Mouse (Mus musculus) embryo, embryonic 9.5 days (tissue): ENCODE results near the gene Flywch2.
A peak's percentile ranks its signal among the peaks of the same experiment; 100 is the strongest.

ENCODE experiments used
- DNase-seq: peaks from one replicate; pipeline ENCODE4 v3.0.0-alpha.2; 2017; ENCODE audit errors: extremely low spot score

Flywch2 gene

GRCm38 (mm10) chr17:23748631-23749391 is 37.1 kb downstream of the Flywch2 start:
- peak; percentile 69 for DNase-seq

GRCm38 (mm10) chr17:23748026-23748425 is 37.9 kb downstream of the Flywch2 start:
- no peak for DNase-seq

- no peak for DNase-seq
These were observed 38.4 kb downstream of the Flywch2 start for GRCm38 (mm10) chr17:23747471-23747870.

- DNase-seq: no peak
These were observed 39.1 kb downstream of the Flywch2 start for GRCm38 (mm10) chr17:23746767-23747166.

DNA sequence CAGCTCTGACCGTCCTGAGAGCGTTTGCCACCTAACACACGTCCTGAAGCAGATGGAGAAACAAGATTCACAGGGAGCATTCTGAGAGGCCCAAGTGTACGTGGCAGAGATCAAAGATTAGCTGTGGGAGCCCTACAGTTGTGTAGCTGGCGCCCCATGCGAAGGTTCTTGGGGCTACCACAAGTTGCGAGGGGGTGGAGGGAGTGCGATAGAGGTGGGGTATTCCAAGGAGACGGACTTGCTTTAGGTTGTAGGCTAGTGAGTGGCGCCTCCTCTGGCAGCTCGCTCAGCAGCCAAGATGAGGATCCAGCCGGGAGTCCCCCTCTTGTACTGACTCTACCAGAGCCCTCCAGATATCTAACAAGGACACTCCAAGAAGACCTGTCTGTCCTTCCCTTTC is 39.6 kb downstream of the Flywch2 start:
- peak; percentile 43 for DNase-seq

- peak; percentile 29 for DNase-seq
These were observed 40.3 kb downstream of the Flywch2 start, which contains the start of gene Kremen2 for GRCm38 (mm10) chr17:23745301-23746251. Kremen2 (minus strand) TSS chr17:23745833.

DNA sequence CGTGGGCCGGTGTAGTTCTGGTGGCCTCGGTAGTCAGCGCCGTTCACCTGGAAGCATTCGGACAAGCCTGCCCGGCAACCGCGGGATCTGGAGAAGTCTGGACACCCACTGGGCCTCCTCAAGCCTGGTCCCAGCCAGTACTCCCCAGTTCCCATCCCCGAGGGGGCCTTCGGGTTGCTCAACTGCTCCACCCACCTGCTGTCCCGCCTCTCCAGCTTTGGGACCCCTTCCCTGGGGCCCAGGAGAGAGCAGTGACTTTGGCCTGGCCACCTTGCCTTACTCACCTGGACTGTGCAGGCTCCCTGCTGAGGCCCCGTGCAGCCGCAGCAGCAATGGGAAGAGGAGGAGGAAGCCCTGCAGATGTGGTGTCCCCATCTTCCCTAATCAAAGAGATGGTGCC is 41.2 kb downstream of the Flywch2 start:
- peak; percentile 16 for DNase-seq

DNA sequence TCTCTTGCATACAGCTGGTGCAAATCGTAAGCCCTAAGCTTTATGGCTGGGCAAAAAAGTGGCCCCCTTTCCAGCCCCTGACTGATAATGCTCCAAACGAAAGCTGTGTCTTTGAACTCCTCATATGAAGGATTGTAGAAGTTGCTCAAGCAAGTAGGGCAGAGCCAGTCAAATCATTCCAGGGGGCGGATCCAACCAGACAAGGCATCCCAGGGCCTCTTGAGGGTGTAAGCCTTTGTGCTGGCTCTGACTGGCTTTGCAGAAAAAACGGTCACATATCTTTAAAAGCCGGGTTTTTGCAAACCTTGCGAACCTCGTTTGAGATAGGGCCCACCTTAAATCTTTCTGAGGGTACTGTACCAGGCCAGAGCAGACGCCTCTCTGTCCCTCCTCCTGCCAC is 41.8 kb downstream of the Flywch2 start:
- DNase-seq: no peak

GRCm38 (mm10) chr17:23742941-23743340 is 42.9 kb downstream of the Flywch2 start:
- no peak for DNase-seq

DNA sequence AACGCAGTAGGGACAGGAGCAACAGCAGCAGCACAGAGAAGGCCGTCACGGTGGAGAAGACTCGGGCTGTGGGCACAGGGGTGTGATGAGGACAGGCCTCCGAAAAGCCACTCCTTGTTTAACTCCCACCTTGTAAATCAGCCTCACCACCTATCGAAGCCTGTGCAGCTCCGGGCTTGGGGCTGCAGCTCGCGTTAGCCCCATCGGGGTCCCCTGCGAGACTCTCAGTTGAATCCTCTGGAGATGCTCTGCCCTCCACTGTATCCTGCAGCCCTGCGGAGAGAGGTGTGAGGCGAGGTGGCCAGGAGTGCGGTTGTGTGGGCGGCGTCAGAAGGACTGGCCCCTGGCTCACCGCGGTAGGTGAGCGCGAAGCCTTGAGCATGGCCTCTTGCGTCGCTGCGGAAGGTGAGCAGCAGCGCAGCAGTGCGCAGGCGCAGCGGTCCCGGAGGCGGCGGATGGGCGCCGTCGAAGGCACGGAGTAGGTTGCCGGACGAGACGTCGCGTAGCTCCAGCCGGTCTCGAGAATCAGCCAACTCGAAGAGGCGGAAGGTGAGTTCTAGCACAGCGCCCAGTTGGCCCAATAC is 43.6 kb downstream of the Flywch2 start:
- peak; percentile 15 for DNase-seq

- no peak for DNase-seq
These were observed 44.3 kb downstream of the Flywch2 start for GRCm38 (mm10) chr17:23741359-23742209.

GRCm38 (mm10) chr17:23740598-23741021 is 45.3 kb downstream of the Flywch2 start, which contains the start of gene Paqr4:
Paqr4 (minus strand) TSS chr17:23740867.
- no peak for DNase-seq

GRCm38 (mm10) chr17:23740136-23740584 is 45.7 kb downstream of the Flywch2 start:
- DNase-seq: peak; percentile 87

- DNase-seq: peak; percentile 45
These were observed 46.4 kb downstream of the Flywch2 start for GRCm38 (mm10) chr17:23739202-23740135.

DNA sequence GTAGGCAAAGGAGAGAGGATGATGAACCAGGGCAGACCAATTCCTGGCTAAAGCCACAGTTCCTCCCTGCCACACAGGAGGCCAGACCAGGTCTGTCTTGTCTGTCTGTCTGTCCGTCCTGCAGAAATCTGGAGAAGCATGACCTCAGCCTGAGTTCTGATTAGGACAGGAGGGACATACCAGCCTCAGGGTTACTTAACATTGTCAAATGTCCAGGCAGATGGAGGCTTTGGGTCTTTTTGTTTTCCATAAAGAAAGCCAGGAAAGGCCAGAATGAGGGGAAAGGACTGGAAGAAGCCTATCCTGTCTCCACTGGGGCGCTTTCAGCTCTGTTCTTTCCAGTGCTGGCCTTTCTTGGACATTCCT is 47.1 kb downstream of the Flywch2 start:
- DNase-seq: no peak

DNA sequence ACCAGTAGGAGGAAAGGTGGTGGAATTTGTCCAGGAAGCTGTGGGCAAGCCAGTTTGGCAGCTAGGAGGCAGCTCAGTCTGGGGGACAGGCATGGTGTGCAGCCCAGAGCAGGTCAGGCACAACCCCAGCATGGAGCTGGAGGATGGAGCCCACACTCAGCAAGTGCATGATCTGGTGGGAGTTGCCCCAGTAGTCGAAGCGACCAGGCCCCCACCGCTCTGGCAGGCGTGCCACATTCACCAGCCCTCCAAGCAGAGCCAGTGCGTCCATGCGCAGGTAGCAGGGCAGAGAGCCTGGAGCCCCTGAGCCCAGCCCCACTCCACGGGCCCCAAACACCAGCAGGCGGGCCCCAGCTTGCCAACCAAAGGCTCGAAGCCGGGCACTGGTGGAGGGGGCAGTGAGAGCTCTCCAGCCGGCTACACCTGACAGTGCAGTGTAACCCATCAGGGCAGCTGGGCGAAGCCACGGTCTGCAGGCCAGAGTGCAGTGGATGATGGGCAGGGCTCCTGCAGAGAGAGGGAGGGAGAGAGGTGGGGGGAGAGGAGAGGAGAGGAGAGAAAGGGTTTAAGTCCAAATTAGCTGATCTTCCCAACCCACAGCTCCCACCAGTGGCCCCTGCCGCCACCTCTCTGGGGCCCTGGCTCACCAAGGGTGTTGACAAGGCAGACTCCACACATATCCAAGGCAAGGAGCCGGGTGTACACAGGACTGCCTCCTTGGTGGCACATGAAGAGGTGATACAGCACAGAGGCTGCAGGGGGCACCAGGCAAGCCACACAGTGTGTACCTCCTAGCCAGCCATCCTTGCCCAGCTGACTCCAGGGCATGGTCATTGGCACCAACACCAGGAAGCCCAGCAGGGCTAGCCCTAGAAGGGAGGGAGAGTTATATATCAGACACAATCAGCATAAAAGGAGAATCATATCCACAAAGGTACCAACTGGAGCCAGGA is 48.1 kb downstream of the Flywch2 start:
- DNase-seq: no peak

DNA sequence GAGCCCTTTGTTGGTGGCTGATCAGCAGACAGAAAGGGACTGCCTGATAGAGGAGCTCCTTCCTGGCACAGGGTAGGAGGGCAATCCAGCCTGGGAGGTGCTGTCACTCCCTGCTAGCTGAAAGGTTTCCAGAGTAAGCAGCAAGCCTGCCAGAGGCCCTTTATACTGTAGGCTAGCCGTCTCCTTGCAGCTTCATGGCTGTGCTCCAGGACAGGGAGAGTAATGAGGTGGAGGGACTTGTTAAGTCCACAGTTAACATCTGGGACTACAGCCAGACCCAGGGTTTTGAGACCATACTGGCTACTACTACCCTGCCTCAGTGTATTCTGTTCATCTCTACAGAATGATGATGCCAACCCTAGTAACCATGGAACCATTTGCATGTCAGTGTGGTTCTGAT is 51.5 kb downstream of the Flywch2 start:
- DNase-seq: no peak

DNA sequence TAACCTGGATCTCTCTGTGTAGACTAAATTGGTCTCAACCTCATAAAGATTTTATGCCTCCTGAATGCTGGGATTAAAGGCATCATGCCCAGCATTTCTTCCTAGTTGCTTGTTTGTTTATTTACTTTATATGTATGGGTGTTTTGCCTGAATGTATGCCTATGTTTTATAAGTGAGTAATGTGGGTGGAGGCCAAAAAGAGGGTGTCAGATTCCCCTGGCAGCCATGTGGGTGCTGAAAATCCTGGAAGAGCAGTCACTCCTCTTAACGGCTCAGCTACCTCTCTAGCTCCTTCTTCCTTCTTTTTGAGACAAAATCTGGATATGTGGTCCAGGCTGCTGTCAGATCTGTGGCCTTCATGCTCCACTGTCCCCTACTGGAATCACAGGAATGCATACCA is 55.4 kb downstream of the Flywch2 start:
- DNase-seq: no peak
